Mouse (Mus musculus): ENCODE results near the gene Ect2. TPM values are rescaled to one million over a fixed set of nuclear protein-coding genes. Genes with fewer than 3 reads are reported as not detected.

The Ect2 gene
- polyA plus RNA-seq, 1 experiment: 248 TPM

DNA sequence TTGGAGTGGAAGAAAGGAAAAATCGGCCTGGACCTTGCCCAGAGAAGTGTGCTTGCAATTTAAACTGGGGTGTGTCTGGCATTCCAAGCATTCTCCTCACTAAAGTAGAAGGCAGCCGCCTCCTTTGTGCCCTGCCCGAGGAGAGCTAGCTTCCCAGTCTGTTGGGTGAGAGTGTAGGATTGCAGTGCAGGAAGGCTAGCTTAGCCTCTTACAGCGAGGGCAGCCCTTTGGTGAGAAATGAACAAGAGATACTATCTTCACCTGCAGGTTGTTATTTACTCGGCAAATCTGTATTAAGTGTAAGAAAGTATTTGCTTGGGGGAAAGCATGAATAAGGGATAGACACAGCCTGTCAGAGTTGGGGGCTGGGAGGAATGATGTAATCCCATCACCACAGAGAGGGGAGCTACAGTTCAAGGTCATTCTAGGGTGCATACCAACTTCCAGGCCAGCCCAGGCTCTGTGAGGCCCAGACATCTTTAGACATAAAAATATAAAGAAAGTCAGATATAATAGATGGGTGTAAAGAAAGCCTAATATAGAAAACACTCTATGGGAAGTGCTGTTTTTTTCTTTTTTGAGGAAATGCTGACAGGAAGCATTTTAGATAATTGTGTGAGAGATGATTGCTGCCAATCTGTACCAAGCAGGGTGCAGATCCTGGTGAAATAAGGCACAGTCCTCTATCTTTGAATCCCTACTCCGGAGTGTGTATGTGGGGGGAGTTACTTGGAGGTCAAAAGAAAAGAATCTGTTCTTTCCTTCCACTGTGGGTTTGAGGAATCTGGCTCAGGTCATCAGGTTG is 1.6 kb upstream of the Ect2 start:
- Histone ChIP-seq H3K9ac (ENCODE audit: low read depth, poor library complexity, severe bottlenecking) (peak overlapping the region; percentile 85), H3K27me3 (ENCODE audit: control insufficient read depth, insufficient read depth, low read length, poor library complexity, severe bottlenecking) (no peaks in the 10 kb centered on the region), H3K36me3 (ENCODE audit: control insufficient read depth, insufficient read depth, low read length, poor library complexity, severe bottlenecking) (peaks cover 15% of the 10 kb centered on the region), H3K4me1 (ENCODE audit: control insufficient read depth, insufficient read depth, low read length) (peaks cover 1% of the 10 kb centered on the region), H3K4me3 (ENCODE audit: low read depth, low read length) (no peak overlapping the region), H3K27ac (ENCODE audit: insufficient read depth, low read length) (peak overlapping the region; percentile 100), H3K9me3 (replicated peaks; ENCODE audit: control insufficient read depth, insufficient read depth, low read length, poor library complexity, severe bottlenecking) (peaks cover 5% of the 10 kb centered on the region; the same call in 1 of the 2 replicates)
- TF ChIP-seq EP300 (IDR thresholded peaks at IDR 0.05; ENCODE audit: insufficient read depth, low read depth, low read length): peak; percentile 94
- no peak for TF ChIP-seq POLR2A (IDR thresholded peaks at IDR 0.05; ENCODE audit: insufficient read depth, low read length)

DNA sequence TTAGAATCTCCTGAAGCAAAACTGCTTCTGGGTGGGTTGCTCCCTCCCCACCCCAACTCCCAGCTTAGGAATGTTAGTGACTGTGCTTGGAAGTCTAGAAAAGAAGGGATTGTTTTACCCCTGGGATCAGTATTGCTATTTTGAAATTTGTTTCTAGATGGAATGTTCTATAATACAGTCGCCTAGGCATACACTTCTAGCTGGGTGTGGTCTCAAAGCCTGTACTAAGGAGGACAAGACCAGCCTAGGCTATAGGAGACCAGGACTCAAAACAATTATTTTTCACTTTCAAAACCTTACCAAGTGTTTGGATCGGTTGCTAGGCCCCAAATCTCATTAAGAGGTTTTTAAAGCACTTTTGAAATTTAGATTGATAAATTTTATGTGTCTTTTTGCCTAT is 602 bp upstream of the Ect2 start:
- Histone ChIP-seq H3K4me1 (ENCODE audit: control insufficient read depth, insufficient read depth, low read length) (peaks cover 1% of the 10 kb centered on the region), H3K4me3 (ENCODE audit: low read depth, low read length) (peak overlapping the region; percentile 46), H3K36me3 (ENCODE audit: control insufficient read depth, insufficient read depth, low read length, poor library complexity, severe bottlenecking) (peaks cover 25% of the 10 kb centered on the region), H3K27ac (ENCODE audit: insufficient read depth, low read length) (peak overlapping the region; percentile 100), H3K27me3 (ENCODE audit: control insufficient read depth, insufficient read depth, low read length, poor library complexity, severe bottlenecking) (no peaks in the 10 kb centered on the region), H3K9ac (ENCODE audit: low read depth, poor library complexity, severe bottlenecking) (peak overlapping the region; percentile 92), H3K9me3 (replicated peaks; ENCODE audit: control insufficient read depth, insufficient read depth, low read length, poor library complexity, severe bottlenecking) (no peaks in the 10 kb centered on the region)
- TF ChIP-seq EP300 (IDR thresholded peaks at IDR 0.05; ENCODE audit: insufficient read depth, low read depth, low read length): no peak
- TF ChIP-seq POLR2A (IDR thresholded peaks at IDR 0.05; ENCODE audit: insufficient read depth, low read length): no peak
- TF ChIP-seq CTCF (IDR thresholded peaks at IDR 0.05; ENCODE audit: low read depth, low read length): no peak

DNA sequence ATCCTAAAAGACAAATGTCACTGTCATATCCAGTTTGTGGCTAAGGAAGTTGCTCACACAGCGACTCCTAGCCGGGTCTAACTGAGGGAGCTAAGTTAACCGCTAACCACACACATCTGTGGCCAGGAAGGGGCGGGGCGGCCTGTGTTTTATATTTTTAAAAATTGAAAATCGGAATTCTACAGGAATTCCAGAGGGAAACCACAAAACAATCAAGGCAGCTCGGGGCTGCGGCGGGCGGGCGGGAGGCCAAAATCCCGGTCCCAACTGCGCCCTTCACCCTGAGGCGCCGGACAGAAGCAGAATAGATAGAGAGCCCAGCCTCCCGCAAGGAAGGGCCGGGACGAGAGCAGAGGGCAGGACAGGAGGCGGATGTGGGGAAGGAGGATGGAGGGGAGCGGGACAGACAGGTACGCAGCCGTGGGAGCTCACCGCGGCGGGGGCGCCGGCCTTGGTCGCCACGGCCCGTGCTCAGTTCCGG is 447 bp downstream of the Ect2 start:
- Histone ChIP-seq H3K4me3 (ENCODE audit: low read depth, low read length) (peak overlapping the region; percentile 90), H3K4me1 (ENCODE audit: control insufficient read depth, insufficient read depth, low read length) (peaks cover 1% of the 10 kb centered on the region), H3K27me3 (ENCODE audit: control insufficient read depth, insufficient read depth, low read length, poor library complexity, severe bottlenecking) (no peaks in the 10 kb centered on the region), H3K9ac (ENCODE audit: low read depth, poor library complexity, severe bottlenecking) (peak overlapping the region; percentile 96), H3K27ac (ENCODE audit: insufficient read depth, low read length) (peak overlapping the region; percentile 54), H3K36me3 (ENCODE audit: control insufficient read depth, insufficient read depth, low read length, poor library complexity, severe bottlenecking) (peaks cover 34% of the 10 kb centered on the region), H3K9me3 (replicated peaks; ENCODE audit: control insufficient read depth, insufficient read depth, low read length, poor library complexity, severe bottlenecking) (no peaks in the 10 kb centered on the region)
- TF ChIP-seq CTCF (IDR thresholded peaks at IDR 0.05; ENCODE audit: low read depth, low read length) (no peak), EP300 (IDR thresholded peaks at IDR 0.05; ENCODE audit: insufficient read depth, low read depth, low read length) (no peak), POLR2A (IDR thresholded peaks at IDR 0.05; ENCODE audit: insufficient read depth, low read length) (no peak)

DNA sequence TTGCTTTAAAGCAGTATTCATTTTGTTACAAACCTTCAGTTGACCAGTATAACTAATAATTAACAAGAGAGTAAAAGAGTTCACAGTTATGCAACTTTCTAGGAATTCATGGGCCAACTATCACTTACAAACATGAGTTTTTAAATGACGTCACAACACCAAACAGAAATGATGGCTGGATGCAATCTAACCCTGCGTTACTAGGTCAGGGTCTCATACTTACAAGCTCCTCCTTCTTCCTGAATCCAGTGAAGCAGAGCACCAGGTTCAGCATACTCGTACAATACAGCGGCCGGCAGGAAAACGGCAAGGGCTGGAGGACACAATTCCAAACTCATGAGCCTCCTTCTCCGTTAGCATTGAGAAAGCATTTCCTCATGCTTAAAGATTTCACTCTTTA is 7.9 kb downstream of the Ect2 start:
- H3K27me3 ChIP-seq (ENCODE audit: control insufficient read depth, insufficient read depth, low read length, poor library complexity, severe bottlenecking): no peaks in the 10 kb centered on the region
- no peak overlapping the region for H3K4me3 ChIP-seq (ENCODE audit: low read depth, low read length)
- no peak for TF ChIP-seq CTCF (IDR thresholded peaks at IDR 0.05; ENCODE audit: low read depth, low read length)
- TF ChIP-seq EP300 (IDR thresholded peaks at IDR 0.05; ENCODE audit: insufficient read depth, low read depth, low read length): no peak
- H3K9ac ChIP-seq (ENCODE audit: low read depth, poor library complexity, severe bottlenecking): no peak overlapping the region
- peaks cover 86% of the 10 kb centered on the region for H3K36me3 ChIP-seq (ENCODE audit: control insufficient read depth, insufficient read depth, low read length, poor library complexity, severe bottlenecking)
- peaks cover 1% of the 10 kb centered on the region for H3K4me1 ChIP-seq (ENCODE audit: control insufficient read depth, insufficient read depth, low read length)
- H3K27ac ChIP-seq (ENCODE audit: insufficient read depth, low read length): no peak overlapping the region
- no peaks in the 10 kb centered on the region for H3K9me3 ChIP-seq (replicated peaks; ENCODE audit: control insufficient read depth, insufficient read depth, low read length, poor library complexity, severe bottlenecking)

DNA sequence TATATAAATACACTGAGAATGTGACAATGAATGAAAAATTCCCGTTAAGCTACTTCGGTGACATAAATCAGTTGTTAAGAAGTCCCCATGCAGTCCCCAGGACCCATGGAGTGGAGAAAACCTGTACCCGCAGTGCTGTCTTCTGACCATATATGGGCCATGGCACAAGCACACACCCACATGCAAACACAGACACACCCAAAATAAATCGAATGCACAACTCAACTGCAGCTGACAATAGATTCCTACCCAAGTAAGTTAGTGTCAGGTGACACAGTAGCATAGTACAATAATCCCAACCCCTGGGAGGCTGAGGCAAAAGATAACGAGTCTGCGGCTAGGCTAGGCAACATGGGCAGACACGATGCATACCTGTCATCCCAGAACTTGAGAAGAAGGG is 10.1 kb downstream of the Ect2 start:
- Histone ChIP-seq H3K4me1 (ENCODE audit: control insufficient read depth, insufficient read depth, low read length) (peaks cover 1% of the 10 kb centered on the region), H3K27ac (ENCODE audit: insufficient read depth, low read length) (peak overlapping the region; percentile 44; the same call in 1 of the 2 replicates), H3K36me3 (ENCODE audit: control insufficient read depth, insufficient read depth, low read length, poor library complexity, severe bottlenecking) (peaks cover 84% of the 10 kb centered on the region), H3K4me3 (ENCODE audit: low read depth, low read length) (no peak overlapping the region), H3K9me3 (replicated peaks; ENCODE audit: control insufficient read depth, insufficient read depth, low read length, poor library complexity, severe bottlenecking) (no peaks in the 10 kb centered on the region), H3K9ac (ENCODE audit: low read depth, poor library complexity, severe bottlenecking) (no peak overlapping the region), H3K27me3 (ENCODE audit: control insufficient read depth, insufficient read depth, low read length, poor library complexity, severe bottlenecking) (no peaks in the 10 kb centered on the region)
- TF ChIP-seq POLR2A (IDR thresholded peaks at IDR 0.05; ENCODE audit: insufficient read depth, low read length): no peak
- no peak for TF ChIP-seq CTCF (IDR thresholded peaks at IDR 0.05; ENCODE audit: low read depth, low read length)
- TF ChIP-seq EP300 (IDR thresholded peaks at IDR 0.05; ENCODE audit: insufficient read depth, low read depth, low read length): no peak

DNA sequence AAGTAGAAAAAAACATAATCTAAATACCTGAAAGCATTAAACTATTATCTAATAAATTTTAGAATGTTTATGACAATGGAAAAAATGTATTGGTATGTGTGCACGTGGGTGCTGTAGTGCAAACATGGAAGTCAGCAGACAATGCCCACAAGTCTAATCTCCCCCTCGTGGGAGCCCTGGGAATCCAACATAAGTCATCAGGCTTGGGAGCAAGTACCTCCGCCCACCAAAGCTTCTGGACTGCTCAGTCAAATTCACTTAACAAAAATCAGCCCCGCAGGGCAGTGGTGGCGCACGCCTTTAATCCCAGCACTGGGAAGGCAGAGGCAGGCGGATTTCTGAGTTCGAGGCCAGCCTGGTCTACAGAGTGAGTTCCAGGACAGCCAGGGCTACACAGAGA is 13.6 kb downstream of the Ect2 start:
- no peak overlapping the region for H3K4me3 ChIP-seq (ENCODE audit: low read depth, low read length)
- no peaks in the 10 kb centered on the region for H3K27me3 ChIP-seq (ENCODE audit: control insufficient read depth, insufficient read depth, low read length, poor library complexity, severe bottlenecking)
- H3K9ac ChIP-seq (ENCODE audit: low read depth, poor library complexity, severe bottlenecking): no peak overlapping the region
- peaks cover 87% of the 10 kb centered on the region for H3K36me3 ChIP-seq (ENCODE audit: control insufficient read depth, insufficient read depth, low read length, poor library complexity, severe bottlenecking)
- no peaks in the 10 kb centered on the region for H3K9me3 ChIP-seq (replicated peaks; ENCODE audit: control insufficient read depth, insufficient read depth, low read length, poor library complexity, severe bottlenecking)
- H3K27ac ChIP-seq (ENCODE audit: insufficient read depth, low read length): no peak overlapping the region
- H3K4me1 ChIP-seq (ENCODE audit: control insufficient read depth, insufficient read depth, low read length): peaks cover 1% of the 10 kb centered on the region
- TF ChIP-seq EP300 (IDR thresholded peaks at IDR 0.05; ENCODE audit: insufficient read depth, low read depth, low read length): no peak
- TF ChIP-seq CTCF (IDR thresholded peaks at IDR 0.05; ENCODE audit: low read depth, low read length): no peak
- TF ChIP-seq POLR2A (IDR thresholded peaks at IDR 0.05; ENCODE audit: insufficient read depth, low read length): no peak

Data from ES-Bruce4 (cell line).